Mouse (Mus musculus): ENCODE results near the gene Chn2.

Gene Chn2

GRCm38 (mm10) chr6:54342223-54342622 is 302.9 kb downstream of the Chn2 start:
- DNase-seq (ENCODE audit: low spot score) = no peak
